8 mouse cellular contexts compared by ENCODE assay signal in the genomic region with DNA sequence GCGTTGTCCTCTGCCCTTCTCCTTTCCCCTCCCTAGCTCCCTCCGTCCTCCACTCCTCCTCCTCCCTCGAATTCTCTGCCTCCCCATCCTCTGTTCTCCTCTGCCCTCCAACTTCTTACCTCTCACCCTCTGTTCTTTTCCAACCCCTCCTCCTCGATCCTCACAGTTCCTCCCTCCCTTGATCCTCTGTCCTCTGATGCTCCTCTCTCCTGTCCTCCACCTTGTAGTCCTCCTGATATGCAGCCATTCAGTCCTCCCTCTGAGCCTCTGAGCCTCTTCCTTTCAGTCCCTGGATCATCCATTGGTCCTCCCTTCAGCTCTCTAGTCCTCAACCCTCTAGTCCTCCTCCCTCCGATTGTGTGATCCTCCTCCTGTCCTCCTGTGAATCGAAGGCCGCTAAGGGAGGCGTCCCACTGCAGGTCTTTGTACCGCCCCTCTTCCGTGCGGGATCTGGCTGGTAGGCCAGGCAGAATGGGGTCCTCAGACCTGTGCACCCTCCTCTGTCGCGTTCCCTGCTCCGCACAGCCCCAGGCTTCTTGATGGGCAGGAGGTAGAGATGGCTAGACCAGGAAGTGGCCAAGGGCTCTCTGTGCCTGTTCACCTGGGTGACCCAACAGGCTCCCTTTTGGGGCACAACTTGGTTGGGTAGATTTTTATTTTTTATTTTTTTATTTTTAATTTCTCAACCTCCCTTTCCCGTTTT. TPM values are rescaled to one million over a fixed set of nuclear protein-coding genes. Genes with fewer than 3 reads are reported as not detected.
DNase-seq lines count a peak whose midpoint lies in the region; ATAC-seq and TF ChIP-seq lines count a peak whose summit lies in the region.

No protein-coding gene starts in this region.

- intact Hi-C loops in heart, postnatal 36 days (cut with DNase I): loop anchor here (5.0 kb wide), 1 partner anchor 73 kb away; no protein-coding TSS in a partner anchor

- H3K4me1 ChIP-seq in heart, embryonic 12.5 days (replicated peaks): peaks cover 24% of the 10 kb centered on the region
- H3K4me1 ChIP-seq in embryonic facial prominence, embryonic 13.5 days: peaks cover 29% of the 10 kb centered on the region
- H3K4me1 ChIP-seq in limb, embryonic 11.5 days (ENCODE audit: control insufficient read depth, insufficient read depth, low read length): peaks cover 12% of the 10 kb centered on the region
- peaks cover 12% of the 10 kb centered on the region for H3K4me1 ChIP-seq in olfactory bulb, adult 2 months (ENCODE audit: control insufficient read depth, insufficient read depth, low read length)

- TF ChIP-seq POLR2A in olfactory bulb, adult 2 months (IDR thresholded peaks at IDR 0.05; ENCODE audit: insufficient read depth, low read depth, low read length): no peak

- H3K9me3 ChIP-seq in heart, embryonic 12.5 days (replicated peaks): no peaks in the 10 kb centered on the region
- no peaks in the 10 kb centered on the region for H3K9me3 ChIP-seq in embryonic facial prominence, embryonic 13.5 days
- H3K9me3 ChIP-seq in limb, embryonic 11.5 days (ENCODE audit: control insufficient read depth, low read length): no peaks in the 10 kb centered on the region

- no peak for TF ChIP-seq CTCF in olfactory bulb, adult 2 months (IDR thresholded peaks at IDR 0.05; ENCODE audit: insufficient read depth, low read depth, low read length)

- H3K4me2 ChIP-seq in heart, embryonic 12.5 days: peak overlapping the region; percentile 89
- peak overlapping the region; percentile 93 for H3K4me2 ChIP-seq in embryonic facial prominence, embryonic 13.5 days
- H3K4me2 ChIP-seq in limb, embryonic 11.5 days (ENCODE audit: low read depth, severe bottlenecking): peak overlapping the region; percentile 81

- H3K27ac ChIP-seq in heart, embryonic 12.5 days (ENCODE audit: poor library complexity, severe bottlenecking): peak overlapping the region; percentile 77
- H3K27ac ChIP-seq in embryonic facial prominence, embryonic 13.5 days: peak overlapping the region; percentile 82
- no peak overlapping the region; the same call in 1 of the 2 replicates for H3K27ac ChIP-seq in limb, embryonic 11.5 days (replicated peaks; ENCODE audit: low read depth, low read length)
- peak overlapping the region; percentile 28; the same call in 1 of the 2 replicates for H3K27ac ChIP-seq in olfactory bulb, adult 2 months (ENCODE audit: insufficient read depth, low read depth, low read length)

- no peaks in the 10 kb centered on the region for H3K27me3 ChIP-seq in heart, embryonic 12.5 days (replicated peaks)
- H3K27me3 ChIP-seq in embryonic facial prominence, embryonic 13.5 days: no peaks in the 10 kb centered on the region
- no peaks in the 10 kb centered on the region for H3K27me3 ChIP-seq in limb, embryonic 11.5 days (ENCODE audit: control insufficient read depth, insufficient read depth, low read length)

- H3K4me3 ChIP-seq in heart, embryonic 12.5 days: peak overlapping the region; percentile 69
- H3K4me3 ChIP-seq in embryonic facial prominence, embryonic 13.5 days: peak overlapping the region; percentile 62
- H3K4me3 ChIP-seq in limb, embryonic 11.5 days (ENCODE audit: low read depth, low read length): peak overlapping the region; percentile 70
- H3K4me3 ChIP-seq in olfactory bulb, adult 2 months (ENCODE audit: insufficient read depth, low read depth, low read length): peak overlapping the region; percentile 73

- ATAC-seq in heart, embryonic 12.5 days (ENCODE audit: insufficient number of reproducible peaks, low FRiP score): no peak; the same call in none of the 2 replicates
- ATAC-seq in embryonic facial prominence, embryonic 13.5 days (ENCODE audit: insufficient number of reproducible peaks, insufficient read depth, low FRiP score, low TSS enrichment, low read depth): 0 out of 2 replicates have a peak, but pooled peaks have one; percentile 2
- ATAC-seq in limb, embryonic 11.5 days (ENCODE audit: insufficient number of reproducible peaks, low FRiP score, low TSS enrichment, low read depth): peak; percentile 13

- H3K9ac ChIP-seq in heart, embryonic 12.5 days: peak overlapping the region; percentile 90
- H3K9ac ChIP-seq in embryonic facial prominence, embryonic 13.5 days: peak overlapping the region; percentile 80
- peak overlapping the region; percentile 57 for H3K9ac ChIP-seq in limb, embryonic 11.5 days (ENCODE audit: low read length)

- peaks cover 17% of the 10 kb centered on the region for H3K36me3 ChIP-seq in heart, embryonic 12.5 days
- H3K36me3 ChIP-seq in embryonic facial prominence, embryonic 13.5 days: peaks cover 45% of the 10 kb centered on the region
- no peaks in the 10 kb centered on the region; the same call in 1 of the 2 replicates for H3K36me3 ChIP-seq in limb, embryonic 11.5 days (ENCODE audit: control insufficient read depth, insufficient read depth, low read length)

- DNase-seq in heart, postnatal 36 days: no peak
- DNase-seq in MEL-GATA-1-ER (ENCODE audit: extremely low read depth, low read depth): peak; percentile 7
- DNase-seq in limb, embryonic 11.5 days (ENCODE audit: low spot score): peak; percentile 34
- no peak for DNase-seq in urinary bladder, postnatal 25 days (ENCODE audit: low spot score)
- DNase-seq in ovary, postnatal 14 days (ENCODE audit: low spot score): no peak

- WGBS in heart, embryonic 12.5 days: 6% methylated on average over 15 of the region's 15 CpGs
- WGBS in embryonic facial prominence, embryonic 13.5 days: 5% methylated on average over 15 of the region's 15 CpGs
- 7% methylated on average over 15 of the region's 15 CpGs for WGBS in limb, embryonic 11.5 days
- WGBS in olfactory bulb, adult 2 months: 4% methylated on average over 15 of the region's 15 CpGs

RNA-seq across cellular contexts. Expression of a gene that starts 0.7 kb away (rescaled TPM):
- 6.5 and 6.8 TPM in 2 replicates for polyA plus RNA-seq in heart, embryonic 12.5 days (2016; fragmentation: Nextera tagmentation; extraction: Ambion mirVana)
- 1 to 10 TPM; 7.7 to 8.1 TPM for total RNA-seq in heart, postnatal 36 days (2021)
- 12.5 and 13.1 TPM in 2 replicates for polyA plus RNA-seq in embryonic facial prominence, embryonic 13.5 days (2015; fragmentation: Nextera tagmentation; extraction: Ambion mirVana)
- polyA plus RNA-seq in limb, embryonic 11.5 days (2014; fragmentation: Nextera tagmentation; extraction: Ambion mirVana): 12.5 and 13.8 TPM in 2 replicates
- not detected in 2 replicates for polyA plus RNA-seq in olfactory bulb, adult 2 months (2012; ENCODE audit: insufficient read depth, insufficient read length, low replicate concordance, missing spikeins)

RNA-seq across cellular contexts. Expression of a gene that starts 0.8 kb away (rescaled TPM):
- polyA plus RNA-seq in heart, embryonic 12.5 days (2016; fragmentation: Nextera tagmentation; extraction: Ambion mirVana): 2.0 and 3.0 TPM in 2 replicates
- total RNA-seq in heart, postnatal 36 days (2021): 1 to 10 TPM; 2.0 to 2.5 TPM
- 5.1 and 5.5 TPM in 2 replicates for polyA plus RNA-seq in embryonic facial prominence, embryonic 13.5 days (2015; fragmentation: Nextera tagmentation; extraction: Ambion mirVana)
- 4.0 and 5.3 TPM in 2 replicates for polyA plus RNA-seq in limb, embryonic 11.5 days (2014; fragmentation: Nextera tagmentation; extraction: Ambion mirVana)
- polyA plus RNA-seq in olfactory bulb, adult 2 months (2012; ENCODE audit: insufficient read depth, insufficient read length, low replicate concordance, missing spikeins): not detected in 2 replicates

Comparison
In these comparisons a context has a peak if more than half of its experiments do, and no peak if none do; other contexts are left out.
1. DNase-seq: peak in MEL-GATA-1-ER (single experiment) and limb, embryonic 11.5 days (single experiment); none in heart, postnatal 36 days (0 of 2), urinary bladder, postnatal 25 days (single experiment) and ovary, postnatal 14 days (single experiment).
2. Peak in every context shown above with its lines, with median percentiles within 50 percentile points of each other: H3K4me2 ChIP-seq, H3K4me3 ChIP-seq and H3K9ac ChIP-seq.